Mouse (Mus musculus) right cerebral cortex, postnatal 25 days (tissue): Measurements from ENCODE around the gene Adarb1.
A peak's percentile ranks its signal among the peaks of the same experiment; 100 is the strongest.

Experiments used
- DNase-seq: peaks from one replicate; pipeline ENCODE4 v3.0.0; 2022

The Adarb1 gene

GRCm38 (mm10) chr10:77258704-77259621 is 159.1 kb downstream of the Adarb1 start, which contains the start of gene Pofut2:
Pofut2 (plus strand) TSS chr10:77259218.
- peak; percentile 93 for DNase-seq

GRCm38 (mm10) chr10:77258041-77258590 is 160.0 kb downstream of the Adarb1 start:
- DNase-seq, result no peak

GRCm38 (mm10) chr10:77255676-77256075 is 162.4 kb downstream of the Adarb1 start:
- DNase-seq, result no peak

GRCm38 (mm10) chr10:77255231-77255630 is 162.8 kb downstream of the Adarb1 start:
- DNase-seq, result no peak

- peak; percentile 82 for DNase-seq
These were observed 165.3 kb downstream of the Adarb1 start for GRCm38 (mm10) chr10:77252790-77253189.

GRCm38 (mm10) chr10:77251784-77252539 is 166.1 kb downstream of the Adarb1 start:
- DNase-seq, result no peak

- no peak for DNase-seq
These were observed 166.8 kb downstream of the Adarb1 start for GRCm38 (mm10) chr10:77251223-77251783.

GRCm38 (mm10) chr10:77247707-77248106 is 170.4 kb downstream of the Adarb1 start:
- DNase-seq, result no peak

GRCm38 (mm10) chr10:77247048-77247447 is 171.0 kb downstream of the Adarb1 start:
- DNase-seq, result no peak

GRCm38 (mm10) chr10:77244777-77245176 is 173.3 kb downstream of the Adarb1 start:
- DNase-seq, result no peak

GRCm38 (mm10) chr10:77243572-77244161 is 174.4 kb downstream of the Adarb1 start:
- DNase-seq, result no peak

- DNase-seq, result no peak
These were observed 175.2 kb downstream of the Adarb1 start for GRCm38 (mm10) chr10:77242871-77243270.

- no peak for DNase-seq
These were observed 175.7 kb downstream of the Adarb1 start for GRCm38 (mm10) chr10:77242396-77242795.

- DNase-seq, result no peak
These were observed 177.3 kb downstream of the Adarb1 start for GRCm38 (mm10) chr10:77240764-77241163.
